Comparison of ENCODE assay signal across 8 mouse cellular contexts in the genomic region with DNA sequence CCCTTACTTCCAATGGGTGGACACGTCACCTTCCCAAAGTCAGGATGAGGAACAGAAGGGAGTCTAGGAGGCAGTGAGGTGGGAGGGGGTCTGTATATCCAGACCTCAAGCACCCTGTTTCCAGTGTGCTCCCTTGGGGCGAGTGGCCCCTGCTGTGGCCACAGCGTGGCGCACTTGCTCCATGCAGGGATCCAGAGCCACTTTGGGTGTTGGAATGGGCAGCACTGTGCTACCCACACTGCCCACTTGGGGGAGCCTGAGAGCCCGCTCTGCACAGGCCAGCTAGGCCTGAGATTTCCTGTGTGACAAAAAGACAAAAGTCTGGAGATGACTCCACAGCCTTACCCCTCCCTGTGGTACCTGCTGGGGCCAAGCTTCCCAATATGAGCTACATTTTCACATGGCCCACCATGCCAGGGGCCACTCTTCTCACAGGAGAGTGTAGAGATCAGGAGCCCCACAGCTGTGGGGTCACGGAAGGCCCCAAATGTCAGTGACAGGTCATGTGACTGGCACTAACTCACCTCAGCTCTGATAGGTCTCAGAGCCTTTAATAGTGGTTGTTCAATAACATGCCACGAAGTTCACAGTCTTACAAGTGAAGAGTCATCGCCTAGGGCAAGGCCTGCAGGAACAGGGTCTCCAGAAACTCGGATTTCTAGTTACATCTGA. TPM values are rescaled to one million over a fixed set of nuclear protein-coding genes. Genes with fewer than 3 reads are reported as not detected.
DNase-seq lines count a peak whose midpoint lies in the region; ATAC-seq and TF ChIP-seq lines count a peak whose summit lies in the region.

No protein-coding gene starts in this region.

- H3K9ac ChIP-seq in embryonic facial prominence, embryonic 13.5 days = no peak overlapping the region
- 0 out of 2 replicates have a peak overlapping the region, but pooled peaks have one; percentile 25 for H3K9ac ChIP-seq in limb, embryonic 13.5 days
- no peak overlapping the region for H3K9ac ChIP-seq in midbrain, postnatal 0 days (replicated peaks; ENCODE audit: low read length, poor library complexity, severe bottlenecking)

- DNase-seq in 3T3-L1 (ENCODE audit: low read depth, low spot score) = peak; percentile 95
- peak; percentile 93 to 95 for DNase-seq in adrenal gland, postnatal 36 days
- DNase-seq in heart, adult 8-10 months (ENCODE audit: low spot score) = peak; percentile 86
- DNase-seq in kidney, adult 9 months = peak; percentile 95
- peak; percentile 90 for DNase-seq in midbrain, postnatal 0 days (ENCODE audit: low spot score)
- peak; percentile 77 to 92 for DNase-seq in spleen, postnatal 10 days (ENCODE audit: low spot score in 2 of 2)

- ATAC-seq in embryonic facial prominence, embryonic 13.5 days (ENCODE audit: insufficient number of reproducible peaks, insufficient read depth, low FRiP score, low TSS enrichment, low read depth) = peak; percentile 60
- peak; percentile 83 for ATAC-seq in limb, embryonic 13.5 days (ENCODE audit: low FRiP score, low read depth)
- ATAC-seq in midbrain, postnatal 0 days (ENCODE audit: low FRiP score) = peak; percentile 77

- H3K36me3 ChIP-seq in embryonic facial prominence, embryonic 13.5 days = 0 out of 2 replicates have a peak, but pooled peaks cover under 1% of the 10 kb centered on the region
- H3K36me3 ChIP-seq in limb, embryonic 13.5 days = no peaks in the 10 kb centered on the region; the same call in 1 of the 2 replicates
- no peaks in the 10 kb centered on the region for H3K36me3 ChIP-seq in midbrain, postnatal 0 days (ENCODE audit: insufficient read depth, low read length)

- no peaks in the 10 kb centered on the region for H3K4me1 ChIP-seq in embryonic facial prominence, embryonic 13.5 days
- no peaks in the 10 kb centered on the region for H3K4me1 ChIP-seq in limb, embryonic 13.5 days
- no peaks in the 10 kb centered on the region for H3K4me1 ChIP-seq in midbrain, postnatal 0 days (ENCODE audit: insufficient read depth, low read length)

- peak; percentile 100 for TF ChIP-seq CTCF in midbrain, postnatal 0 days (IDR thresholded peaks at IDR 0.05)

- no peak overlapping the region for H3K4me3 ChIP-seq in embryonic facial prominence, embryonic 13.5 days
- H3K4me3 ChIP-seq in limb, embryonic 13.5 days = no peak overlapping the region
- no peak overlapping the region for H3K4me3 ChIP-seq in midbrain, postnatal 0 days (ENCODE audit: low read depth, low read length)

- H3K9me3 ChIP-seq in embryonic facial prominence, embryonic 13.5 days = no peaks in the 10 kb centered on the region
- H3K9me3 ChIP-seq in limb, embryonic 13.5 days = no peaks in the 10 kb centered on the region
- no peaks in the 10 kb centered on the region for H3K9me3 ChIP-seq in midbrain, postnatal 0 days (ENCODE audit: low read length)

- 32% methylated on average over 9 of the region's 9 CpGs for WGBS in embryonic facial prominence, embryonic 13.5 days
- WGBS in limb, embryonic 13.5 days = 34% methylated on average over 9 of the region's 9 CpGs
- WGBS in midbrain, postnatal 0 days = 31% methylated on average over 9 of the region's 9 CpGs

- H3K27ac ChIP-seq in embryonic facial prominence, embryonic 13.5 days = no peak overlapping the region
- H3K27ac ChIP-seq in limb, embryonic 13.5 days = no peak overlapping the region
- no peak overlapping the region for H3K27ac ChIP-seq in midbrain, postnatal 0 days (ENCODE audit: low read depth, low read length)

- H3K4me2 ChIP-seq in embryonic facial prominence, embryonic 13.5 days = no peak overlapping the region
- H3K4me2 ChIP-seq in limb, embryonic 13.5 days (replicated peaks) = no peak overlapping the region
- H3K4me2 ChIP-seq in midbrain, postnatal 0 days (ENCODE audit: low read depth, low read length, poor library complexity, severe bottlenecking) = no peak overlapping the region

- H3K27me3 ChIP-seq in embryonic facial prominence, embryonic 13.5 days = peaks cover 41% of the 10 kb centered on the region
- peaks cover 48% of the 10 kb centered on the region for H3K27me3 ChIP-seq in limb, embryonic 13.5 days
- H3K27me3 ChIP-seq in midbrain, postnatal 0 days (ENCODE audit: insufficient read depth, low read length) = peaks cover 24% of the 10 kb centered on the region

RNA-seq across cellular contexts. Expression of a gene that starts 20.1 kb away (rescaled TPM):
- total RNA-seq in adrenal gland, postnatal 36 days (2021) = 10 to 100 TPM; 27.9 to 28.7 TPM
- polyA plus RNA-seq in embryonic facial prominence, embryonic 13.5 days (2015; fragmentation: Nextera tagmentation; extraction: Ambion mirVana) = 29.3 and 32.1 TPM in 2 replicates
- 10 to 100 TPM; 53.2 to 62.2 (median 59.5) TPM for total RNA-seq in heart, adult 8-10 months (2022)
- 39.6 and 40.1 TPM in 2 replicates for polyA plus RNA-seq in limb, embryonic 13.5 days (2015; fragmentation: Nextera tagmentation; extraction: Ambion mirVana)
- 9.3 and 12.2 TPM in 2 replicates for total RNA-seq in midbrain, postnatal 0 days (2014; rRNA removed)
- polyA plus RNA-seq in midbrain, postnatal 0 days (2015; fragmentation: Nextera tagmentation; extraction: Ambion mirVana) = 15.8 and 18.1 TPM in 2 replicates

RNA-seq across cellular contexts. Expression of a gene that starts 27.5 kb away (rescaled TPM):
- total RNA-seq in adrenal gland, postnatal 36 days (2021) = 100 to 1,000 TPM; 628 to 645 TPM
- 485 and 503 TPM in 2 replicates for polyA plus RNA-seq in embryonic facial prominence, embryonic 13.5 days (2015; fragmentation: Nextera tagmentation; extraction: Ambion mirVana)
- 1,000 to 10,000 TPM; 2,001 to 2,142 (median 2,069) TPM for total RNA-seq in heart, adult 8-10 months (2022)
- 497 and 524 TPM in 2 replicates for polyA plus RNA-seq in limb, embryonic 13.5 days (2015; fragmentation: Nextera tagmentation; extraction: Ambion mirVana)
- 387 and 560 TPM in 2 replicates for total RNA-seq in midbrain, postnatal 0 days (2014; rRNA removed)
- 841 and 914 TPM in 2 replicates for polyA plus RNA-seq in midbrain, postnatal 0 days (2015; fragmentation: Nextera tagmentation; extraction: Ambion mirVana)

RNA-seq across cellular contexts. Expression of a gene that starts 30.1 kb away (rescaled TPM):
- not detected for total RNA-seq in adrenal gland, postnatal 36 days (2021)
- not detected in 2 replicates for polyA plus RNA-seq in embryonic facial prominence, embryonic 13.5 days (2015; fragmentation: Nextera tagmentation; extraction: Ambion mirVana)
- total RNA-seq in heart, adult 8-10 months (2022) = not detected
- not detected in 2 replicates for polyA plus RNA-seq in limb, embryonic 13.5 days (2015; fragmentation: Nextera tagmentation; extraction: Ambion mirVana)
- not detected in 2 replicates for total RNA-seq in midbrain, postnatal 0 days (2014; rRNA removed)
- polyA plus RNA-seq in midbrain, postnatal 0 days (2015; fragmentation: Nextera tagmentation; extraction: Ambion mirVana) = not detected in 2 replicates

RNA-seq across cellular contexts. Expression of a gene that starts 37.1 kb away (rescaled TPM):
- total RNA-seq in adrenal gland, postnatal 36 days (2021) = 1 to 10 TPM; 4.0 to 4.9 TPM
- 0.29 and 0.49 TPM in 2 replicates for polyA plus RNA-seq in embryonic facial prominence, embryonic 13.5 days (2015; fragmentation: Nextera tagmentation; extraction: Ambion mirVana)
- total RNA-seq in heart, adult 8-10 months (2022) = 10 to 100 TPM in 3 of 4 experiments, 1 to 10 TPM in 1; 9.7 to 14.1 (median 10.7) TPM
- 0.34 and 0.41 TPM in 2 replicates for polyA plus RNA-seq in limb, embryonic 13.5 days (2015; fragmentation: Nextera tagmentation; extraction: Ambion mirVana)
- 0.11 and 0.38 TPM in 2 replicates for total RNA-seq in midbrain, postnatal 0 days (2014; rRNA removed)
- polyA plus RNA-seq in midbrain, postnatal 0 days (2015; fragmentation: Nextera tagmentation; extraction: Ambion mirVana) = 0.13 and 0.26 TPM in 2 replicates
